Mouse (Mus musculus) spleen, adult 12 weeks (tissue): ENCODE data around the gene Wdr66.

ENCODE experiments used
- DNase-seq: peaks from one replicate; pipeline ENCODE4 v3.0.0; 2022; ENCODE audit warnings: low spot score

Wdr66 gene

DNA sequence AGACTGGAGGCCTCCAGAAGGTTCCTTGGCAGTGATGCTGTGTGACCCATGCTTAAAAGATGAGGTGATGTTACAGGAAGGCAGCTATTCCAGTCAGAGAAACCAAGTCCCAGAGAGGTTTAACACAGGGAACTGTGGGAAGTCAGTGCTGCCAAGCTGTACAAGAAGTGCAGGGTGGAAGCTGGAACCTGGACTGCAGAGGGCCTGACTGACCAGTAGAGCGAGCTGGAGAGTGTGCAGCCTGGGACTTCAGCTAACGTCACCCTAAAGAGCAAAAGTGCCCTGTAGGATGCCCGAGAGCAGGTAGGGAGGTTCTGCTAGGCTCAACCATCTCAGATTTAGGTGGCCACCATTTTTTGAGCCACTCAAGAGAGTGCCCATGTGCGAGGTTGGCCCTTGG lies 111.0 kb downstream of the Wdr66 start:
- no peak for DNase-seq

DNA sequence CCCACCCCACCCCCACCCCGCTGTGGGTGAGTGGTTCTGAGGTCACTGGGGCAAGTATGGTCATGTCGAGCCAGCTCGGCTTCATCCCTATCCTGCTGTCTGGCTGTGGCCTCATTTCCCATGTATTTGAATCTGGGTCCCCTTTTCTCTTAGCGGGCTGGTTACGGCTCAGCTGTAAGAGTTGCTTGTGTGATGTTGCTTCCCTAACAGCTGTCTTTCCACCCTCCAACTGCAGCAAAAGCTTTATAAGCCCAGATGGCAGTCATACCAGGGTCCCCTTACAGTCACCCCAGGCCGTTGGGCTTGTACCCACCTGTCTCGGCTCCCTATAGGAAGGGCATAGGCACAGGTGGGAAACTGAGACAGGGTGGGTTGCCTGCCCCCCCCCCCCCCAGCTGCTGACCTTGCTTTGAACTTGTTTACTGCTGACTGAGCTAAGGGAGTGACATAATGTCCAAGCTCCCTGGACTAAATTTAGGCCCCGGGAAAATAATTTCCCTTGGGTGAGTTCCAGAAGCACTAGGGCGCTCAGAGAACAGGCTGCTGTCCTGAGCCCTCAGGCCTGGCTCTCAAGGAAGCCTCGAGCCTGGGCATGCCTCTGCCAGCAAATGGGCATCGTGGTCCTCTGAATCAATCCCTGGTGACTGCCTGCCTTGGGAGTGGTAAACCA lies 112.5 kb downstream of the Wdr66 start:
- no peak for DNase-seq

GRCm38 (mm10) chr5:123368869-123369488 lies 117.1 kb downstream of the Wdr66 start:
- peak; percentile 17 for DNase-seq

DNA sequence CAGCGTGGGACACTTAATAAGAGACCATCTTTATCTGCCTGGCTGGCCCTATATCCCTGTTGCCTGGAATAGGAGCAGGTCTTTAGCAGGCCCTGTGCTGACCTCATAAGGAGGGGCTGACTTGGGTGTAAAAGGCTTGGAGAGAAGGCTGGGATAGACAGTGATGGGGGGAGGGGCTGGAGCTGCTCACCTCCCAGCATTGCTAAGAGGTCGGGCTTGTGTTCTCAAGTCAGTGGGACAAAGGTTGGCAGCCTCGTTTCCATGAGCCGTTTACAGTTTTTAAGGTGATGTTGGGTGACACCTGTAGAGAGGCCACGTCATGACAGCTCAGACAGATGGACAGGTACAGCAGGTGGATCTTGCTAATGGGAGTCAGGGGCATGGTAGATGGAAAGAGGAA lies 118.1 kb downstream of the Wdr66 start:
- DNase-seq = no peak

GRCm38 (mm10) chr5:123375262-123375661 lies 123.4 kb downstream of the Wdr66 start:
- no peak for DNase-seq

GRCm38 (mm10) chr5:123375793-123376452 lies 124.0 kb downstream of the Wdr66 start:
- no peak for DNase-seq

GRCm38 (mm10) chr5:123376569-123376968 lies 124.7 kb downstream of the Wdr66 start:
- DNase-seq = no peak
